Mouse (Mus musculus) small intestine, adult 2 months (tissue): ENCODE results near the gene Tbc1d13.

Experiments
- CTCF ChIP-seq: fragments of 200-500 bp; IDR thresholded peaks from 2 replicates; pipeline ENCODE4 v1.5.1; 2012; ENCODE audit warnings: low read depth, mild to moderate bottlenecking, control low read depth, inconsistent platforms, low read length, moderate library complexity, mixed read lengths; ENCODE audit not compliant: insufficient replicate concordance, insufficient read length; ENCODE audit errors: extremely low read depth
- POLR2A ChIP-seq: fragments of 200-500 bp; IDR thresholded peaks from 2 replicates; pipeline ENCODE4 v1.6.1; 2012; ENCODE audit warnings: low read depth, mild to moderate bottlenecking, control low read depth, inconsistent platforms, low read length, moderate library complexity

- TF ChIP-seq POLR2A (no peak), CTCF (no peak)
These were observed 10.8 kb upstream of the Tbc1d13 start for GRCm38 (mm10) chr2:30122766-30123165.
